In genomic region chr11:117153553-117153952, GRCm38 (mm10) we compare ENCODE assay signal across 15 mouse cellular contexts. TPM values are rescaled to one million over a fixed set of nuclear protein-coding genes. Genes with fewer than 3 reads are reported as not detected.
DNase-seq lines count a peak whose midpoint lies in the region; ATAC-seq and TF ChIP-seq lines count a peak whose summit lies in the region.
"Had no signal": no experiment of that assay in that cellular context is flagged by ENCODE, and none has a peak within 500 bp of the region (broad histone marks: within the 10 kb centered on the region; RNA-seq: fewer than 3 reads in every experiment).

No protein-coding gene starts in this region.

- intact Hi-C loops in heart, postnatal 10 days (cut with DNase I) = no loop called here

- no peak for TF ChIP-seq CTCF in layer of hippocampus, adult 2 months (conservative IDR thresholded peaks at IDR 0.05)

- peaks cover 24 to 40% of the 10 kb centered on the region in 2 experiments for H3K4me1 ChIP-seq in heart, embryonic 14.5 days (ENCODE audit: control insufficient read depth in 2 of 2, insufficient read depth in 2 of 2, low read length in 2 of 2)
- H3K4me1 ChIP-seq in limb, embryonic 10.5 days = peaks cover 39% of the 10 kb centered on the region
- peaks cover 18% of the 10 kb centered on the region; the same call in 1 of the 2 replicates for H3K4me1 ChIP-seq in stomach, embryonic 15.5 days

- no peak for ATAC-seq in heart, embryonic 14.5 days (ENCODE audit: insufficient number of reproducible peaks, insufficient read depth, low FRiP score, low read depth)
- no peak for ATAC-seq in stomach, embryonic 15.5 days (ENCODE audit: insufficient read depth, low FRiP score, low read depth)
- no peak for ATAC-seq in megakaryocyte progenitor cell, adult 5-6 weeks (replicated peaks; ENCODE audit: poor library complexity)
- ATAC-seq: inflammation-experienced regulatory T-cells, adult 6 months; midbrain, embryonic 15.5 days had no signal

- no peak for DNase-seq in heart, postnatal 10 days
- no peak for DNase-seq in layer of hippocampus, adult 2 months (ENCODE audit: low spot score in 2 of 2)
- no peak for DNase-seq in layer of hippocampus, adult 18-20 months (ENCODE audit: low spot score in 2 of 2)
- no peak for DNase-seq in limb, embryonic 10.5 days (ENCODE audit: low spot score)
- DNase-seq: cerebellum, postnatal 10 days; gastrocnemius, postnatal 14 days; heart, postnatal 14 days; lung, postnatal 4 days; thymus, postnatal 36 days had no signal

- H3K36me3 ChIP-seq in heart, embryonic 14.5 days (ENCODE audit: control insufficient read depth, insufficient read depth, low read length) = peaks cover 90% of the 10 kb centered on the region
- peaks cover 88% of the 10 kb centered on the region for H3K36me3 ChIP-seq in limb, embryonic 10.5 days
- H3K36me3 ChIP-seq in stomach, embryonic 15.5 days = peaks cover 44% of the 10 kb centered on the region

- H3K27me3 ChIP-seq in heart, embryonic 14.5 days (ENCODE audit: control insufficient read depth, insufficient read depth, low read length) = no peaks in the 10 kb centered on the region
- H3K27me3 ChIP-seq in limb, embryonic 10.5 days (ENCODE audit: low read depth, poor library complexity, severe bottlenecking) = no peaks in the 10 kb centered on the region
- H3K27me3 ChIP-seq in stomach, embryonic 15.5 days (replicated peaks) = no peaks in the 10 kb centered on the region
- H3K27me3 ChIP-seq: midbrain, embryonic 15.5 days had no signal

- no peak overlapping the region; the same call in 1 of the 2 replicates for H3K9ac ChIP-seq in heart, embryonic 14.5 days (ENCODE audit: low read length)
- H3K9ac ChIP-seq in stomach, embryonic 15.5 days = no peak overlapping the region
- H3K9ac ChIP-seq: lung, embryonic 14.5 days; midbrain, embryonic 15.5 days had no signal

- peak overlapping the region; percentile 14 to 42; a peak in 3 of 4 replicates for H3K27ac ChIP-seq in heart, embryonic 14.5 days (replicated peaks in 1 of 2; ENCODE audit: control insufficient read depth in 1 of 2, insufficient read depth in 1 of 2, low read depth in 2 of 2, low read length in 2 of 2)
- peak overlapping the region; percentile 60 for H3K27ac ChIP-seq in layer of hippocampus, adult 2 months
- peak overlapping the region; percentile 39; the same call in 1 of the 2 replicates for H3K27ac ChIP-seq in limb, embryonic 10.5 days
- peak overlapping the region; percentile 72 for H3K27ac ChIP-seq in stomach, embryonic 15.5 days
- H3K27ac ChIP-seq: midbrain, embryonic 15.5 days had no signal

- H3K9me3 ChIP-seq in heart, embryonic 14.5 days (ENCODE audit: control insufficient read depth, low read length) = no peaks in the 10 kb centered on the region
- no peaks in the 10 kb centered on the region for H3K9me3 ChIP-seq in limb, embryonic 10.5 days (replicated peaks)
- no peaks in the 10 kb centered on the region for H3K9me3 ChIP-seq in stomach, embryonic 15.5 days
- H3K9me3 ChIP-seq: midbrain, embryonic 15.5 days had no signal

- WGBS in heart, embryonic 14.5 days = 65% methylated on average over 9 of the region's 9 CpGs
- WGBS in limb, embryonic 10.5 days = 82% methylated on average over 9 of the region's 9 CpGs
- 63% methylated on average over 9 of the region's 9 CpGs for WGBS in stomach, embryonic 15.5 days

- no peak overlapping the region for H3K4me2 ChIP-seq in heart, embryonic 14.5 days (ENCODE audit: low read length)
- no peak overlapping the region for H3K4me2 ChIP-seq in stomach, embryonic 15.5 days
- H3K4me2 ChIP-seq: lung, embryonic 14.5 days; midbrain, embryonic 15.5 days had no signal

- no peak overlapping the region for H3K4me3 ChIP-seq in heart, embryonic 14.5 days (ENCODE audit: control insufficient read depth in 1 of 2, insufficient read depth in 1 of 2, low read depth in 1 of 2, low read length in 2 of 2)
- no peak overlapping the region for H3K4me3 ChIP-seq in layer of hippocampus, adult 2 months
- H3K4me3 ChIP-seq in limb, embryonic 10.5 days = no peak overlapping the region
- H3K4me3 ChIP-seq in stomach, embryonic 15.5 days (replicated peaks) = no peak overlapping the region
- H3K4me3 ChIP-seq: midbrain, embryonic 15.5 days had no signal

RNA-seq across cellular contexts. Expression of gene Sec14l1, which starts 38.6 kb away (rescaled TPM):
- polyA plus RNA-seq in heart, embryonic 14.5 days (2014; fragmentation: Nextera tagmentation; extraction: Ambion mirVana) = 33.2 and 34.2 TPM in 2 replicates
- 10 to 100 TPM; 79.2 to 91.1 TPM for total RNA-seq in heart, postnatal 10 days (2021)
- total RNA-seq in layer of hippocampus, adult 2 months (2021) = 100 to 1,000 TPM; 226 to 239 TPM
- total RNA-seq in layer of hippocampus, adult 18-20 months (2021) = 100 to 1,000 TPM; 235 to 245 TPM
- 40.1 and 47.8 TPM in 2 replicates for polyA plus RNA-seq in limb, embryonic 10.5 days (2016; fragmentation: Nextera tagmentation; extraction: Ambion mirVana)
- polyA plus RNA-seq in stomach, embryonic 15.5 days (2015; fragmentation: Nextera tagmentation; extraction: Ambion mirVana) = 48.0 and 49.5 TPM in 2 replicates
- total RNA-seq in megakaryocyte progenitor cell, adult 5-6 weeks (2015) = 9.8 and 11.7 TPM in 2 replicates
- 11.4 and 12.9 TPM in 2 replicates for total RNA-seq in megakaryocyte progenitor cell, adult 5-6 weeks (2017)

RNA-seq across cellular contexts. Expression of gene Sept9, which starts 45.9 kb away (rescaled TPM):
- 49.7 and 51.8 TPM in 2 replicates for polyA plus RNA-seq in heart, embryonic 14.5 days (2014; fragmentation: Nextera tagmentation; extraction: Ambion mirVana)
- 10 to 100 TPM; 70.0 to 71.1 TPM for total RNA-seq in heart, postnatal 10 days (2021)
- 100 to 1,000 TPM; 102 to 114 TPM for total RNA-seq in layer of hippocampus, adult 2 months (2021)
- total RNA-seq in layer of hippocampus, adult 18-20 months (2021) = 100 to 1,000 TPM; 121 to 122 TPM
- 265 and 282 TPM in 2 replicates for polyA plus RNA-seq in limb, embryonic 10.5 days (2016; fragmentation: Nextera tagmentation; extraction: Ambion mirVana)
- polyA plus RNA-seq in stomach, embryonic 15.5 days (2015; fragmentation: Nextera tagmentation; extraction: Ambion mirVana) = 107 and 121 TPM in 2 replicates
- total RNA-seq in megakaryocyte progenitor cell, adult 5-6 weeks (2015) = 73.7 and 81.7 TPM in 2 replicates
- total RNA-seq in megakaryocyte progenitor cell, adult 5-6 weeks (2017) = 140 and 159 TPM in 2 replicates

Comparison
In these comparisons a context has a peak if more than half of its experiments do, and no peak if none do; other contexts are left out.
1. RNA of gene Sec14l1, which starts 38.6 kb away (total RNA-seq): 235 to 245 TPM in layer of hippocampus, adult 18-20 months, 226 to 239 TPM in layer of hippocampus, adult 2 months and 79.2 to 91.1 TPM in heart, postnatal 10 days; 9.8 to 12.9 TPM in megakaryocyte progenitor cell, adult 5-6 weeks; every median in the first group is over 4 times any median in the second.
2. Peak in every context shown above with its lines, with median percentiles within 50 percentile points of each other: H3K27ac ChIP-seq.